Mouse (Mus musculus) CH12.LX (cell line): Measurements from ENCODE around the gene Trove2. TPM values are rescaled to one million over a fixed set of nuclear protein-coding genes. Genes with fewer than 3 reads are reported as not detected.

Source experiments
- DNase-seq: peaks from one replicate; pipeline ENCODE4 v3.0.0-alpha.2; 2013; ENCODE audit errors: extremely low read depth
- H3K27ac ChIP-seq: 2 replicates; pipeline ENCODE4 v1.5.1; 2012; ENCODE audit warnings: low read depth, mild to moderate bottlenecking, control low read depth, moderate library complexity; ENCODE audit not compliant: insufficient read depth
- H3K27me3 ChIP-seq: replicated peaks from 2 replicates; pipeline ENCODE3; 2012; ENCODE audit warnings: inconsistent platforms
- H3K36me3 ChIP-seq, 2 experiments: replicated peaks in 1 of 2; 2 replicates each; pipeline versions ENCODE3 to v1.6.1; 2012; ENCODE audit warnings: inconsistent platforms in 1 of 2, low read length in 1 of 2, mild to moderate bottlenecking in 1 of 2, mixed read lengths in 1 of 2, moderate library complexity in 1 of 2; ENCODE audit not compliant: control insufficient read depth in 1 of 2, insufficient read depth in 1 of 2
- H3K4me1 ChIP-seq, 2 experiments: 2 replicates each; pipeline ENCODE4 v1.6.1; 2012; ENCODE audit warnings: inconsistent platforms in 1 of 2, moderate library complexity in 1 of 2; ENCODE audit not compliant: insufficient read depth in 2 of 2, control insufficient read depth in 1 of 2
- H3K4me2 ChIP-seq: 2 replicates; pipeline ENCODE4 v1.6.1; 2012; ENCODE audit warnings: low read depth, mild to moderate bottlenecking, control low read depth; ENCODE audit not compliant: poor library complexity, insufficient read depth, severe bottlenecking
- H3K4me3 ChIP-seq, 3 experiments: fragments of 150-350 bp in 1 of 3; sonication (generic) in 1 of 3; replicated peaks in 1 of 3; 2 replicates each; pipeline versions ENCODE3 to v1.5.1; 2011 to 2012; ENCODE audit warnings: low read depth in 2 of 3, low read length in 2 of 3, mild to moderate bottlenecking in 2 of 3, moderate library complexity in 2 of 3, control low read depth in 1 of 3, improper control_type of control experiment in 1 of 3, inconsistent platforms in 1 of 3, mixed read lengths in 1 of 3; ENCODE audit not compliant: poor library complexity in 1 of 3
- H3K79me2 ChIP-seq: replicated peaks from 2 replicates; pipeline ENCODE4 v1.6.1; 2012; ENCODE audit warnings: mild to moderate bottlenecking, moderate library complexity; ENCODE audit not compliant: control insufficient read depth, poor library complexity, insufficient read depth, severe bottlenecking; ENCODE audit errors: extremely low read depth
- H3K9ac ChIP-seq: 2 replicates; pipeline ENCODE4 v1.6.1; 2012; ENCODE audit warnings: low read depth, mild to moderate bottlenecking, control low read depth, moderate library complexity; ENCODE audit not compliant: insufficient read depth
- H3K9me3 ChIP-seq: replicated peaks from 2 replicates; pipeline ENCODE3; 2012; ENCODE audit warnings: low read length, inconsistent platforms, mixed read lengths
- CHD2 ChIP-seq: IDR thresholded peaks from 2 replicates; pipeline ENCODE4 v1.6.1; 2011; ENCODE audit warnings: low read length, improper control_type of control experiment
- CTCF ChIP-seq, 2 experiments: IDR thresholded peaks in 1 of 2; conservative IDR thresholded peaks in 1 of 2; 2 replicates each; pipeline ENCODE4 v1.5.1; 2011 to 2012; ENCODE audit warnings: low read depth in 2 of 2, low read length in 2 of 2, improper control_type of control experiment in 1 of 2, inconsistent platforms in 1 of 2, mild to moderate bottlenecking in 1 of 2, moderate library complexity in 1 of 2
- E2F4 ChIP-seq: IDR thresholded peaks from 2 replicates; pipeline ENCODE4 v1.6.1; 2011; ENCODE audit warnings: low read depth, low read length, improper control_type of control experiment; ENCODE audit not compliant: insufficient replicate concordance
- ELF1 ChIP-seq: IDR thresholded peaks from 2 replicates; pipeline ENCODE4 v1.6.1; 2014; ENCODE audit warnings: low read depth, mild to moderate bottlenecking, inconsistent platforms, low read length, improper control_type of control experiment
- EP300 ChIP-seq: IDR thresholded peaks from 2 replicates; pipeline ENCODE4 v1.6.1; 2011; ENCODE audit warnings: low read length, improper control_type of control experiment
- ETS1 ChIP-seq: conservative IDR thresholded peaks from 2 replicates; pipeline ENCODE4 v1.6.1; 2012; ENCODE audit warnings: low read depth, mild to moderate bottlenecking, inconsistent platforms, low read length, improper control_type of control experiment, moderate library complexity
- GABPA ChIP-seq: IDR thresholded peaks from 2 replicates; pipeline ENCODE4 v1.6.1; 2012; ENCODE audit warnings: low read depth, low read length, improper control_type of control experiment, inconsistent platforms; ENCODE audit not compliant: insufficient replicate concordance
- HCFC1 ChIP-seq: IDR thresholded peaks from 2 replicates; pipeline ENCODE4 v1.6.1; 2012; ENCODE audit warnings: low read depth, mild to moderate bottlenecking, inconsistent platforms, low read length, improper control_type of control experiment
- IRF4 ChIP-seq: IDR thresholded peaks from 2 replicates; pipeline ENCODE4 v1.6.1; 2014; ENCODE audit warnings: low read depth, mild to moderate bottlenecking, inconsistent platforms, low read length, improper control_type of control experiment
- JUN ChIP-seq: IDR thresholded peaks from 2 replicates; pipeline ENCODE4 v1.6.1; 2011; ENCODE audit warnings: low read depth, mild to moderate bottlenecking, low read length, improper control_type of control experiment, moderate library complexity; ENCODE audit not compliant: insufficient read depth
- JUND ChIP-seq: conservative IDR thresholded peaks from 2 replicates; pipeline ENCODE4 v1.6.1; 2011; ENCODE audit warnings: low read depth, low read length, improper control_type of control experiment
- MAFK ChIP-seq: IDR thresholded peaks from 2 replicates; pipeline ENCODE4 v1.6.1; 2011; ENCODE audit warnings: low read length, improper control_type of control experiment; ENCODE audit not compliant: insufficient replicate concordance
- MAX ChIP-seq: IDR thresholded peaks from 2 replicates; pipeline ENCODE4 v1.6.1; 2011; ENCODE audit warnings: low read length, improper control_type of control experiment
- MAZ ChIP-seq: IDR thresholded peaks from 2 replicates; pipeline ENCODE4 v1.6.1; 2012; ENCODE audit warnings: low read depth, mild to moderate bottlenecking, inconsistent platforms, low read length, improper control_type of control experiment, moderate library complexity
- MEF2A ChIP-seq: IDR thresholded peaks from 2 replicates; pipeline ENCODE4 v1.6.1; 2014; ENCODE audit warnings: low read depth, mild to moderate bottlenecking, inconsistent platforms, low read length, improper control_type of control experiment, borderline replicate concordance
- MXI1 ChIP-seq: IDR thresholded peaks from 2 replicates; pipeline ENCODE4 v1.6.1; 2011; ENCODE audit warnings: mild to moderate bottlenecking, low read depth, low read length, improper control_type of control experiment
- MYC ChIP-seq: IDR thresholded peaks from 2 replicates; pipeline ENCODE4 v1.6.1; 2011; ENCODE audit warnings: low read depth, mild to moderate bottlenecking, improper control_type of control experiment, low read length
- NELFE ChIP-seq: IDR thresholded peaks from 2 replicates; pipeline ENCODE4 v1.6.1; 2011; ENCODE audit warnings: low read depth, low read length, improper control_type of control experiment
- PAX5 ChIP-seq: IDR thresholded peaks from 2 replicates; pipeline ENCODE4 v1.6.1; 2012; ENCODE audit warnings: low read length, inconsistent platforms, mixed read lengths
- POLR2A ChIP-seq: IDR thresholded peaks from 2 replicates; pipeline ENCODE4 v1.6.1; 2011; ENCODE audit warnings: low read depth, mild to moderate bottlenecking, improper control_type of control experiment, low read length
- POLR2AphosphoS2 ChIP-seq: IDR thresholded peaks from 2 replicates; pipeline ENCODE4 v1.6.1; 2011; ENCODE audit warnings: low read depth, low read length, improper control_type of control experiment
- RAD21 ChIP-seq: IDR thresholded peaks from 2 replicates; pipeline ENCODE4 v1.6.1; 2011; ENCODE audit warnings: low read depth, mild to moderate bottlenecking, low read length, improper control_type of control experiment, moderate library complexity
- RCOR1 ChIP-seq: conservative IDR thresholded peaks from 2 replicates; pipeline ENCODE4 v1.6.1; 2012; ENCODE audit warnings: low read depth, mild to moderate bottlenecking, inconsistent platforms, low read length, improper control_type of control experiment
- SMC3 ChIP-seq: IDR thresholded peaks from 2 replicates; pipeline ENCODE4 v1.6.1; 2011; ENCODE audit warnings: low read depth, low read length, improper control_type of control experiment
- TBP ChIP-seq: conservative IDR thresholded peaks from 2 replicates; pipeline ENCODE4 v1.6.1; 2011; ENCODE audit warnings: low read depth, low read length, improper control_type of control experiment
- TCF12 ChIP-seq: IDR thresholded peaks from 2 replicates; pipeline ENCODE4 v1.6.1; 2014; ENCODE audit warnings: low read depth, mild to moderate bottlenecking, inconsistent platforms, low read length, improper control_type of control experiment
- UBTF ChIP-seq: IDR thresholded peaks from 2 replicates; pipeline ENCODE4 v1.6.1; 2012; ENCODE audit warnings: low read depth, mild to moderate bottlenecking, inconsistent platforms, low read length, improper control_type of control experiment, moderate library complexity
- USF1 ChIP-seq: IDR thresholded peaks from 2 replicates; pipeline ENCODE4 v1.6.1; 2014; ENCODE audit warnings: low read depth, mild to moderate bottlenecking, inconsistent platforms, low read length, improper control_type of control experiment
- ZKSCAN1 ChIP-seq: IDR thresholded peaks from 2 replicates; pipeline ENCODE4 v1.6.1; 2012; ENCODE audit warnings: low read depth, inconsistent platforms, low read length, improper control_type of control experiment, borderline replicate concordance
- dilution Hi-C: fragments of 300-500 bp; cut with MboI; formaldehyde crosslinking; loops from 2 replicates; pipeline ENCODE4 v1.14.3; 2020; ENCODE audit warnings: low sequenced_read_pairs; ENCODE audit not compliant: extremely low pct_unique_long_range_greater_than_20kb, extremely low pct_ligation_motif_present
- in situ Hi-C: fragments of 300-500 bp; cut with MboI; formaldehyde crosslinking; loops from 3 replicates; pipeline ENCODE4 v1.14.3; 2019; ENCODE audit warnings: low sequenced_read_pairs, low pct_ligation_motif_present, low pct_unique_long_range_greater_than_20kb, mixed read lengths
- polyA plus RNA-seq: library from polyadenylated mRNA; unstranded; fragments of >175 nt; gene quantifications from 2 replicates; pipeline ENCODE4 v1.2.1, GENCODE M21; 2012; ENCODE audit warnings: low read depth; ENCODE audit not compliant: insufficient read length
- total RNA-seq, 2 experiments: library from RNA; depleted of rRNA; stranded (reverse); fragments of 300-350 nt in 1 of 2; fragments of >200 nt in 1 of 2; gene quantifications; 2 replicates each; pipeline ENCODE4 v1.2.3; 2012 to 2014

Gene Trove2
- total and polyA plus RNA-seq, 3 experiments, result 3.8 to 7.5 (median 6.6) TPM

DNA sequence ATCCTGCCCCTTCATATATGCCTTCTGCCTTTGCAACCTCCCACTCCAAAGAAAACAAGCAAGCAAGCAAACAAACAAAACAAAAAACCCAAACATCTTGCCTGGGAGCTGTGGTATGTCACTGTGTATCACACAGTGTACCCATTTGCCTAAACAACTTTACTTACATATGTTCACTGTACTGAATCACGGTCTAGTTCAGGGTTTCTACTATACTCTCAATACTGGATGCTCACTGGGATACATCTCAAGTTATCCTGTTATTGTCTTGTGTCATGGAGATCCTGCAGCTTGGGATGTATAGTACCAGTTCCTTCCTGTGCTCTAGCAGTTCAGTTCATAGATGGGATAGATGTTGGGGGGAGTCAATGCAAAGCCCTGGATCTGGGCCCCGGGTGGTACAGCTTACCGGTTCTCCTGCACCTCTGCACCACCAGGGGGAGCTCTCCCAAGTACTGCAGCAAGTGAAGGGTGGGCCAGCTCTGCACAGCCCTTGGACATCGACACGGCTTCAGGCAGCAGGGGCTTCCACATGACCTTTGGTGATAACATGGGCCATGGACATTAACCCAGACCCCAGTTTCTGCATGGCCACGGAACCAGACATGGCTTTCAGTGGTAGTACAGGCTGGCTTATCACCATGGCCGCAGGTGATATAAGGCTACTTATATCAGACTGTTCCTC, 37.0 kb upstream of the Trove2 start:
- DNase-seq, result peak; percentile 55
- no peak overlapping the region for H3K27ac ChIP-seq
- H3K4me2 ChIP-seq, result no peak overlapping the region
- dilution Hi-C loops (no loop called here), in situ Hi-C loops (loop anchor here (10.0 kb wide), 1 partner anchor 191 kb away; the partner anchor contains the start of gene Rgs2)
- TF ChIP-seq MAFK (no peak), JUND (no peak), ETS1 (no peak), JUN (no peak), TBP (no peak), PAX5 (no peak), MEF2A (peak; percentile 38; the same call in 1 of the 2 replicates), MAZ (peak; percentile 37; the same call in 1 of the 2 replicates), GABPA (no peak), MYC (no peak), CTCF (conservative IDR thresholded peaks at IDR 0.05 in 1 of 2, IDR thresholded peaks at IDR 0.05 in 1 of 2; ENCODE audit: low read depth in 2 of 2, low read length in 2 of 2) (peak; percentile 77 to 78), USF1 (no peak), NELFE (peak; percentile 41; the same call in 1 of the 2 replicates), ELF1 (no peak), ZKSCAN1 (no peak), RCOR1 (no peak), MXI1 (no peak), MAX (no peak), EP300 (no peak), HCFC1 (no peak), RAD21 (peak; percentile 55), POLR2A (no peak), POLR2AphosphoS2 (no peak), TCF12 (0 out of 2 replicates have a peak, but pooled peaks have one; percentile 25), IRF4 (0 out of 2 replicates have a peak, but pooled peaks have one; percentile 17), E2F4 (no peak), SMC3 (peak; percentile 90), CHD2 (no peak), UBTF (no peak)
- peaks cover 8 to 46% of the 10 kb centered on the region in 2 experiments for H3K36me3 ChIP-seq
- peaks cover 0 to 9% of the 10 kb centered on the region in 2 experiments; a peak in 1 of 4 replicates for H3K4me1 ChIP-seq
- H3K79me2 ChIP-seq, result no peaks in the 10 kb centered on the region
- no peaks in the 10 kb centered on the region for H3K9me3 ChIP-seq
- no peak overlapping the region for H3K4me3 ChIP-seq
- no peaks in the 10 kb centered on the region for H3K27me3 ChIP-seq
- H3K9ac ChIP-seq, result no peak overlapping the region
